Mouse (Mus musculus) heart, postnatal 0 days (tissue): ENCODE data around the gene Apon.

ENCODE experiments used
- CTCF ChIP-seq: IDR thresholded peaks from 2 replicates; pipeline ENCODE4 v1.5.1; 2016; ENCODE audit warnings: antibody characterized with exemption, control low read depth, low read depth
- EP300 ChIP-seq: IDR thresholded peaks from 2 replicates; pipeline ENCODE4 v1.6.1; 2016; ENCODE audit warnings: antibody characterized with exemption, low read depth

DNA sequence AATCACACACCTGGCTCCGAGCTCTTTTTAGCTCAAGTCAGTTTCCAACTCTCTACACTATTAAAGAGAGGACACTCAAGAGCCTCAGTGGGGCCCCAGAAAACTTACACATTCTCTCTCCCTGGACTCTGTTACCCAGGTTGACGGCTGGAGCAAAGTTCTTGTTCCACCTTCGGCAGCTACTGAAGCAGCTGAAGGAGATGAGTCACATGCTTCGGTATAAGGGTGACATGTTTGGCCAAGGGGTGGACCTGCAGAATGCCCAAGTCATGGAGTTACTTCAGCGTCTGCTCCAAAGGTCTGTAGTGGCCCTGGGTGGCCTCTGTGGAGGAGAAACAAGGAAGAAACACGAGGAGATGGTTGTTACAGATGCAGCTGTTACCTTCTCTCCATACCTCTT, 27.0 kb downstream of the Apon start:
- TF ChIP-seq EP300 (no peak), CTCF (no peak)
